Mouse (Mus musculus) cerebellum, adult 2 months (tissue): ENCODE data around the gene Tcf12.

Experiments
- CTCF ChIP-seq: fragments of 200-500 bp; IDR thresholded peaks from 2 replicates; pipeline ENCODE4 v1.5.1; 2011; ENCODE audit warnings: low read depth, mild to moderate bottlenecking, control low read depth, low read length, moderate library complexity, borderline replicate concordance; ENCODE audit not compliant: insufficient read depth
- POLR2A ChIP-seq: fragments of 200-500 bp; IDR thresholded peaks from 2 replicates; pipeline ENCODE4 v1.6.1; 2011; ENCODE audit warnings: low read length, control low read depth, borderline replicate concordance; ENCODE audit not compliant: insufficient read depth

DNA sequence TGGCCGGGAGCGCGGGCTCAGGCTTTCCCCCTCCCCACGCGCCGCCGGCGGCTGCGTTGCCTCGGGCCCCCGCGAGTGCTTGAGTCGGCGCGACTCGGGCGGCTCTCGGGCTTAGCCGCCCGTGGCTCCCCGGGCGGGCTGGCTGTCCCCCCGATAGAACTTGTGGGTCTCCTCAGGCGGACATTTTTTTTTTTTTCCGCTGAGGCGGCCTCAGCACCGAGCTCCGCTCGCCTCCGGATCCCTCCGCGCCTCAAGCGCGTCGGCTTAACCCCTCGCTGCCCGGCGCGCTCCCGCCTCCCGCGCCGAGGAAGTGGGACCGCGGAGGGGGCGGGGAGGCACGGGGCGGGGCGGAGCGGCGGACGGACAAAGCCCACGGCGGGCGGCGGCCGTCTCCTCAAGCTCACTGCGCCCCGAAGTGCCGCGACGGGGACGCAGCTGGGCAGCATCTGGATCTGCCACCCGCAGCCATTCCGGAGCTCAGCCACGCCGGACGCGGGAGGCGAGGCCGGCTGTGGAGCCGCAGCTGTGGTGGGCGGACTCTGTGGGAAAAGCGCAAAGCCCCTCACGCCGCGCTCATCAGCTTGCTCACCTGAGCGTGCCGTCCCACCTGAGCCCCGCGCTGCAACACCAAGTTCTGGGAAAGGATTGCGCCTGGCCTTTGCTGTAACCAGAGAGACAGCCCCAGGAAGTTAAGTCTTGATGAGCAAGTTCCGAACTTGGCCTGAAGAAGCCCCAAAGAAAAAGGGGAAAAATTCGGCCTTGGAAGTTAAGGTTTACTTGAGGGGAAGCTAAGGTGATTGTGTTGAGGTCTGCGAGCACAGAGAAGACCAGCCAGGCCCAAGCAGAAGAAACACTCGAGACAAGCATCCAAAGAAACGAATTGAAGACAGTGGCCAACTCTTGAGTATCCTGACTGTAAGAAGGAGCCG, at the start of gene Tcf12:
- no peak for TF ChIP-seq CTCF
- no peak for TF ChIP-seq POLR2A
